Mouse (Mus musculus): Measurements from ENCODE around the gene Zscan22.
"Not testable (repeated sequence)": the region's sequence is repeated elsewhere in the genome, so short reads cannot be mapped to it uniquely, and the experiment has no call there.

Gene Zscan22

DNA sequence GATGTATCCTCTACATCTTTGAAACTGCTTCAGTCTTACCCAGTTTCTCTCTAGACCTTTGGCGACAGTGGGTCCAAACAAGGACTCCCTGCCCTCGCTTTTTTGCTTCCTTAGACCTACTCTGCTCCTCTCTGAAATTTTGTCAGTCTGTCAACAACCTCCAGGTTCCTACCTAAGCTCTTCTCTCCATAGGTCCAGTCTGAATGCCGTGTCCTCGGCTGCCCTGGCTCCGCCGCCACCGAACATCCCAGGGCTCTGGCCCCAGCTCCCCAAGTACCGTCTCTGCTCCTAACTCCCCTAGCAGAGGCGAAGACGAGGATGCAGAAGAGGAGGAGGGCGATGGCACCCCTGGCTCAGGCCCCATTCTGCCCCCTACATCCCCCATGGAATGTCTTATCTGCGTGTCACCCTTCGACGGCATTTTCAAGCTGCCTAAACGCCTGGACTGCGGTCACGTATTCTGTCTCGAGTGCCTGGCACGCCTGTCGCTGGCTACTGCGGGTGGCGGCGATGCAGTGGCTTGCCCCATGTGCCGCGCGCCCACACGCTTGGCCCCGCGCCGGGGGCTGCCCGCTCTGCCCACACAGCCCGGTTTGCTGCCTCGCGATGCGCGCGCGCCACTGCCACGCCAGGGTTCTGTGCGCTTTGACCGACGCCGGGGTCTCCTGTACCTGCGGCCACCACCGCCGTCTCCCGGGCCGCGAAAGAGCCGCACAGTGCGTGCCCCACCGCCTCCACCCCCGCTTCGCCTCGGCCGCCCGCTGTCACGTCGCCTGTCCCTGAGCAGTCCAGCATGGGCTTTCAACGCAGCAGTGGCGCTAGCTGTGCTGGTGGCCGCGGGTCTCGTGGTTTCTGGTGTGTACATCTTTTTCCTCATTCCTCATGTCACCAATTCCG, 30.3 kb downstream of the Zscan22 start:
- DNase-seq, result peak; percentile 82 to 87

GRCm38 (mm10) chr7:12933615-12934140, 36.1 kb downstream of the Zscan22 start:
- no peak for DNase-seq

DNA sequence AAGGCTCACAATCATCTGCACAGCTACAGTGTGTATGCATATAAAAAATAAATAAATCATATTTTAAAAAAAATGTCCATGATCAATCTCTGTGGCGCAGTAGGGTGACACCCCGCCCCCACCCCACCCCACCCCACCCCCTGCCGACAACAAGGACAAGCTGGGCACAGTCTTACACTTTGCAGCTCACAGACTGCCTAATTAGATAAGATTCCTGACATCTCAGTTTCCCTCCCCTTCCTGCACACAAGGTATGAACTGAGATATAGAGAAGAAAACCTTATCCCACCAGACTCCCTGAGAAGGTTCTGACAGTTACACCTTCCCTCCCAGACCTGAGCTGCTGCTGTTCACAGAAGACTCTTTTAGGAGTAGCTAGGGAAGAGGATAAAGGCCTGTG, 37.2 kb downstream of the Zscan22 start:
- DNase-seq, result no peak

- not testable (repeated sequence) for DNase-seq
These were observed 39.7 kb downstream of the Zscan22 start for GRCm38 (mm10) chr7:12937254-12937803.

GRCm38 (mm10) chr7:12940599-12940998, 43.0 kb downstream of the Zscan22 start:
- DNase-seq, result no peak

- DNase-seq, result no peak
These were observed 45.9 kb downstream of the Zscan22 start for GRCm38 (mm10) chr7:12943488-12943887.

GRCm38 (mm10) chr7:12949032-12949871, 51.6 kb downstream of the Zscan22 start:
- peak; percentile 91 to 93 for DNase-seq

- DNase-seq, result no peak
These were observed 52.2 kb downstream of the Zscan22 start for GRCm38 (mm10) chr7:12949872-12950229.

DNA sequence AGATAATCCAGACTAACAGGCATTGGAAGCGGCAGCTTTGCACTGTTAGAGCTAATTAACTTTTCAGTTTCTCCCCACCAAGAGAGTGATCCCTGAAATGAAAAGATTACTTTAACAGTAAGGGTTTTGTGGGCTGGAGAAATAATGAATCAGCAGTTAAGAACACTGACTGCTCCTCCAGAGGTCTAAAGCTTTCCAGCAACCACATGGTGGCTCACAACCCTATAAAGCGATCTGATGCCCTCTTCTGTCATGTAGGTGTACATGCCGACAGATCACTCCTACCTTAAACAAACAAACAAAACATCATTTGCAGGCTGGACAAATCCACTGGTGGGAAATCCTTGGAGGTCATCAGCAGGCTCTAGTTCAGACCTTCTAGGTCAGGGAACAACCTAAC, 57.3 kb downstream of the Zscan22 start:
- DNase-seq, result no peak

DNA sequence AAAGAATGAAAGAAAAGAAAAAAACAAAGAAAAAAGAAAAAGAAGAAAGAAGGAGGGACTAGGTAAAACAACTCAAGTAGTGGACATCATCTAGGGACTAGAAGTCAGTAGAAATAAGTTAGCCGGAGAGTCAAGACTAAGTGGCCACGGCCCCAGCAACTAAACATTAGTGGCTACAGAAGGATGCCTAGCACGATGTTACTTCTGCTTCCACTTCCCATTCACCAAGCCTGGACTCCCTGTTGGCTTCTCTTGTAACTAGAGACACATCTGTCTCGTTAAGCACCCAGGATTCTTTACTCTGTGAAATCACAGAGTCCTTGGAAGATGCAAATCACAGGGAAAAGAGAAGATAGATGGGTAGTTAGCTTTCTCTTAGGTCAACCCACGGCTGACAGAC, 59.9 kb downstream of the Zscan22 start:
- no peak for DNase-seq
